Mouse (Mus musculus) heart, postnatal 0 days (tissue): Measurements from ENCODE around the gene Prkn.

Experiments used
- CTCF ChIP-seq: IDR thresholded peaks from 2 replicates; pipeline ENCODE4 v1.5.1; 2016; ENCODE audit warnings: antibody characterized with exemption, control low read depth, low read depth
- EP300 ChIP-seq: IDR thresholded peaks from 2 replicates; pipeline ENCODE4 v1.6.1; 2016; ENCODE audit warnings: antibody characterized with exemption, low read depth

GRCm38 (mm10) chr17:11712066-11712465 lies 871.9 kb downstream of the Prkn start:
- TF ChIP-seq EP300, result no peak
- TF ChIP-seq CTCF, result no peak
